Mouse (Mus musculus) liver, embryonic 16.5 days (tissue): Measurements from ENCODE around the gene Lysmd2. TPM values are rescaled to one million over a fixed set of nuclear protein-coding genes. Genes with fewer than 3 reads are reported as not detected.

Source experiments
- ATAC-seq: fragments of 200-750 bp; cut with Nextera tagmentation; 2 replicates; pipeline ENCODE4 v1.8.0; 2017; ENCODE audit warnings: low read depth, mild to moderate bottlenecking, moderate number of reproducible peaks, moderate library complexity
- H3K27ac ChIP-seq: fragments of 300-500 bp; sonication (generic); 2 replicates; pipeline ENCODE4 v1.5.1; 2014; ENCODE audit warnings: mild to moderate bottlenecking, low read length
- H3K27me3 ChIP-seq: fragments of 300-500 bp; sonication (generic); 2 replicates; pipeline ENCODE4 v1.6.1; 2014; ENCODE audit warnings: low read depth, low read length, mixed read lengths; ENCODE audit not compliant: control insufficient read depth, insufficient read depth
- H3K36me3 ChIP-seq: fragments of 300-500 bp; sonication (generic); 2 replicates; pipeline ENCODE4 v1.6.1; 2014; ENCODE audit warnings: mild to moderate bottlenecking; ENCODE audit not compliant: control insufficient read depth, insufficient read depth
- H3K4me1 ChIP-seq: fragments of 300-500 bp; sonication (generic); 2 replicates; pipeline ENCODE4 v1.6.1; 2014; ENCODE audit warnings: low read depth, low read length, mixed read lengths; ENCODE audit not compliant: control insufficient read depth
- H3K4me2 ChIP-seq: fragments of 300-500 bp; sonication (generic); 2 replicates; pipeline ENCODE4 v1.6.1; 2014; ENCODE audit warnings: low read depth, low read length, mixed read lengths
- H3K4me3 ChIP-seq: fragments of 300-500 bp; sonication (generic); 2 replicates; pipeline ENCODE4 v1.5.1; 2014; ENCODE audit warnings: low read depth, mild to moderate bottlenecking, low read length
- H3K9ac ChIP-seq: fragments of 300-500 bp; sonication (generic); 2 replicates; pipeline ENCODE4 v1.6.1; 2014; ENCODE audit warnings: low read depth, low read length
- H3K9me3 ChIP-seq: fragments of 300-500 bp; sonication (generic); replicated peaks from 2 replicates; pipeline ENCODE4 v1.6.1; 2016; ENCODE audit warnings: low read length; ENCODE audit not compliant: control insufficient read depth
- WGBS: fragments of 180-500 bp; shearing (Covaris S2); extraction: QIAGEN DNeasy Blood & Tissue Kit; methylation state at CpG from one replicate; pipeline ENCODE4 v1.1.7; 2014; ENCODE audit not compliant: insufficient replicate concordance; 5-methylcytosine and 5-hydroxymethylcytosine counted together
- polyA plus RNA-seq: library from polyadenylated mRNA; unstranded; fragments of >200 nt; fragmentation: Nextera tagmentation; extraction: Ambion mirVana; gene quantifications from 2 replicates; pipeline ENCODE4 v1.2.1, GENCODE M21; 2015

Lysmd2 gene
- polyA plus RNA-seq, 1 experiment from 2014 or later, result 2.8 TPM

DNA sequence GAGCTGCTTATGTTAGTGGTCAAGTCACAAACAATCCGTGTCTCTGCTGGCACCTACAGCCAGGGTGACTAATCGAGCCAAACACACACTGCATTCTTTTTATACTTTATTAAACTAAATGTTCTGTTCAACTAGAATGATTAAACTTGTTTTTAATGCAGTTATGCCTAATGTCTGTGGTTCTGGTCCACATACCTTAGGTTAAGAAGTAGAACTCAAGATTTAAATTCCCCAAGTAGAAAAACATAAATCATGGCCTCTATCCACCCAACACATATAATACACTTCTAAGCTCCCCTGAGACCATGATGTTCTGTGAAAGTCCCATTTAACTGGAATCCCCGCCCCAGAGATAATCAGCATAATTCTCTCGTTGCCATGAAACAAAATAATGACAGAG lies 54.1 kb downstream of the Lysmd2 start:
- Histone ChIP-seq H3K9ac (no peak overlapping the region), H3K4me1 (no peaks in the 10 kb centered on the region), H3K27ac (no peak overlapping the region), H3K27me3 (peaks cover 3% of the 10 kb centered on the region), H3K9me3 (no peaks in the 10 kb centered on the region), H3K4me3 (no peak overlapping the region), H3K36me3 (no peaks in the 10 kb centered on the region), H3K4me2 (no peak overlapping the region)
- no peak for ATAC-seq
- 48% methylated on average over 4 of the region's 4 CpGs for WGBS

GRCm38 (mm10) chr9:75680606-75681005 lies 55.1 kb downstream of the Lysmd2 start:
- Histone ChIP-seq H3K27ac (no peak overlapping the region), H3K36me3 (no peaks in the 10 kb centered on the region), H3K4me3 (no peak overlapping the region), H3K4me2 (no peak overlapping the region), H3K9ac (no peak overlapping the region), H3K9me3 (no peaks in the 10 kb centered on the region), H3K4me1 (no peaks in the 10 kb centered on the region), H3K27me3 (peaks cover 3% of the 10 kb centered on the region)
- WGBS, result 77% methylated on average over 5 of the region's 5 CpGs
- ATAC-seq, result no peak

DNA sequence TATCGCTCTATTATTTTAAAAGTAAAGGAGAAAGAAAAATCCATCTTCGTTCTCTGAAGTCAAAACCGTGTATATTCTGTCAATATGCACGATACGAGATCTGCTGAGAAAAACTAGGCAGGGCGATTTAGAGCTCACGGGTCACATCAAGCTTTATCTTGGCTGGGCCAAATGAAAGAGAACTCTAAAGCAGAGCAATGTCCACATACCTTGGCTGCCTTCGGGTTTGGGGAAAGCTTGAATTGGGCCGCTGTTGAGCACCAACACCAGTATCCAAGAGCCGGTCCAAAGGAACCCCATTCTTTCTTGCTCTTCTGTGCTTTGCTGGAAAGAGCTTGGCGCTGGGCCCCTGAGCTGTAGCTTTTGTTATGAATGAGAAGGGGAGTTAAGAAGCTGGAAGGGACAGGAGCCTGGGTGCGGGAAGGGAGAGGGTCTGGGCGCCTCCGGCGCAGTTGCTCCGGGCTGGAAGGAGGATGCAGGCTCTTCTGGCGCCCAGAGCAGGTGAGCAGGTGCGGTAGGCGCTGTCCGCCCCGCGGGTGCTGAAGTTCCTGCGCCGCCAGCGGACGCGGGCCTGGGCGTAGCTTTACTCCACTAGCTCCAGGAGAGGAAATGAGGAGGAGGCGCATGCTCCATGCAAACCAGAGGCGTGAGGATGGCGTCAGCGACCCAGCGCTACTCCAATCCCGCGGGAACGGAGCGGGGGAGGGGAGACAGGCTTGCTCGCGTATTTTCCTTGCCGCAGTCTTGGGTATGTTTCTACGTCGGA lies 58.1 kb downstream of the Lysmd2 start, which contains the start of gene Scg3:
Scg3 (minus strand) TSS at position 631 of the 766 bp plus-strand sequence.
- Histone ChIP-seq H3K4me2 (no peak within 1 kb of the TSS), H3K4me3 (no peak within 1 kb of the TSS), H3K4me1 (no peaks in the 10 kb centered on the region), H3K36me3 (no peaks in the 10 kb centered on the region), H3K27me3 (peaks cover 3% of the 10 kb centered on the region), H3K9ac (no peak within 1 kb of the TSS), H3K27ac (no peak within 1 kb of the TSS), H3K9me3 (no peaks in the 10 kb centered on the region)
- 9% methylated on average over 42 of the region's 42 CpGs for WGBS
- peak; percentile 37; the same call in 1 of the 2 replicates for ATAC-seq

- Histone ChIP-seq H3K9me3 (no peaks in the 10 kb centered on the region), H3K27ac (no peak overlapping the region), H3K9ac (no peak overlapping the region), H3K4me2 (no peak overlapping the region), H3K4me1 (no peaks in the 10 kb centered on the region), H3K27me3 (peaks cover 3% of the 10 kb centered on the region), H3K4me3 (no peak overlapping the region), H3K36me3 (no peaks in the 10 kb centered on the region)
- ATAC-seq, result no peak
- 48% methylated on average over 4 of the region's 4 CpGs for WGBS
Observed at GRCm38 (mm10) chr9:75684292-75684691, 58.8 kb downstream of the Lysmd2 start.

GRCm38 (mm10) chr9:75684772-75685171 lies 59.2 kb downstream of the Lysmd2 start:
- ATAC-seq, result no peak
- Histone ChIP-seq H3K27me3 (peaks cover 3% of the 10 kb centered on the region), H3K36me3 (no peaks in the 10 kb centered on the region), H3K4me2 (no peak overlapping the region), H3K9ac (no peak overlapping the region), H3K27ac (no peak overlapping the region), H3K9me3 (no peaks in the 10 kb centered on the region), H3K4me1 (no peaks in the 10 kb centered on the region), H3K4me3 (no peak overlapping the region)
- 50% methylated on average over 3 of the region's 3 CpGs for WGBS

Other genes with a start within 250 kb of the Lysmd2 start
- 14.3 and 15.5 TPM in 2 replicates for gene Mapk6, start 215.7 kb upstream of the Lysmd2 start, polyA plus RNA-seq
- gene Leo1, start 184.2 kb upstream of the Lysmd2 start, polyA plus RNA-seq, result 13.2 TPM in 2 replicates
- 26.2 and 28.2 TPM in 2 replicates for gene Tmod3, start 66.1 kb upstream of the Lysmd2 start, polyA plus RNA-seq
- 0.14 and 0.28 TPM in 2 replicates for gene Tmod2, start 14.4 kb upstream of the Lysmd2 start, polyA plus RNA-seq
- gene Scg3, start 58.3 kb downstream of the Lysmd2 start, polyA plus RNA-seq, result 0.07 TPM in 1 of 2 replicates, not detected in the other
- 1.9 and 2.0 TPM in 2 replicates for gene Bmp5, start 149.6 kb downstream of the Lysmd2 start, polyA plus RNA-seq